Mouse (Mus musculus) CH12.LX (cell line): ENCODE results near the gene Otud1. TPM values are rescaled to one million over a fixed set of nuclear protein-coding genes. Genes with fewer than 3 reads are reported as not detected.

Experiments
- DNase-seq: peaks from one replicate; pipeline ENCODE4 v3.0.0-alpha.2; 2013; ENCODE audit errors: extremely low read depth
- H3K27ac ChIP-seq: 2 replicates; pipeline ENCODE4 v1.5.1; 2012; ENCODE audit warnings: low read depth, mild to moderate bottlenecking, control low read depth, moderate library complexity; ENCODE audit not compliant: insufficient read depth
- H3K27me3 ChIP-seq: replicated peaks from 2 replicates; pipeline ENCODE3; 2012; ENCODE audit warnings: inconsistent platforms
- H3K36me3 ChIP-seq, 2 experiments: replicated peaks in 1 of 2; 2 replicates each; pipeline versions ENCODE3 to v1.6.1; 2012; ENCODE audit warnings: inconsistent platforms in 1 of 2, low read length in 1 of 2, mild to moderate bottlenecking in 1 of 2, mixed read lengths in 1 of 2, moderate library complexity in 1 of 2; ENCODE audit not compliant: control insufficient read depth in 1 of 2, insufficient read depth in 1 of 2
- H3K4me1 ChIP-seq, 2 experiments: 2 replicates each; pipeline ENCODE4 v1.6.1; 2012; ENCODE audit warnings: inconsistent platforms in 1 of 2, moderate library complexity in 1 of 2; ENCODE audit not compliant: insufficient read depth in 2 of 2, control insufficient read depth in 1 of 2
- H3K4me2 ChIP-seq: 2 replicates; pipeline ENCODE4 v1.6.1; 2012; ENCODE audit warnings: low read depth, mild to moderate bottlenecking, control low read depth; ENCODE audit not compliant: poor library complexity, insufficient read depth, severe bottlenecking
- H3K4me3 ChIP-seq, 3 experiments: fragments of 150-350 bp in 1 of 3; sonication (generic) in 1 of 3; replicated peaks in 1 of 3; 2 replicates each; pipeline versions ENCODE3 to v1.5.1; 2011 to 2012; ENCODE audit warnings: low read depth in 2 of 3, low read length in 2 of 3, mild to moderate bottlenecking in 2 of 3, moderate library complexity in 2 of 3, control low read depth in 1 of 3, improper control_type of control experiment in 1 of 3, inconsistent platforms in 1 of 3, mixed read lengths in 1 of 3; ENCODE audit not compliant: poor library complexity in 1 of 3
- H3K79me2 ChIP-seq: replicated peaks from 2 replicates; pipeline ENCODE4 v1.6.1; 2012; ENCODE audit warnings: mild to moderate bottlenecking, moderate library complexity; ENCODE audit not compliant: control insufficient read depth, poor library complexity, insufficient read depth, severe bottlenecking; ENCODE audit errors: extremely low read depth
- H3K9ac ChIP-seq: 2 replicates; pipeline ENCODE4 v1.6.1; 2012; ENCODE audit warnings: low read depth, mild to moderate bottlenecking, control low read depth, moderate library complexity; ENCODE audit not compliant: insufficient read depth
- H3K9me3 ChIP-seq: replicated peaks from 2 replicates; pipeline ENCODE3; 2012; ENCODE audit warnings: low read length, inconsistent platforms, mixed read lengths
- BHLHE40 ChIP-seq: IDR thresholded peaks from 2 replicates; pipeline ENCODE4 v1.6.1; 2011; ENCODE audit warnings: mild to moderate bottlenecking, low read depth, low read length, improper control_type of control experiment
- CHD2 ChIP-seq: IDR thresholded peaks from 2 replicates; pipeline ENCODE4 v1.6.1; 2011; ENCODE audit warnings: low read length, improper control_type of control experiment
- CTCF ChIP-seq, 2 experiments: IDR thresholded peaks in 1 of 2; conservative IDR thresholded peaks in 1 of 2; 2 replicates each; pipeline ENCODE4 v1.5.1; 2011 to 2012; ENCODE audit warnings: low read depth in 2 of 2, low read length in 2 of 2, improper control_type of control experiment in 1 of 2, inconsistent platforms in 1 of 2, mild to moderate bottlenecking in 1 of 2, moderate library complexity in 1 of 2
- E2F4 ChIP-seq: IDR thresholded peaks from 2 replicates; pipeline ENCODE4 v1.6.1; 2011; ENCODE audit warnings: low read depth, low read length, improper control_type of control experiment; ENCODE audit not compliant: insufficient replicate concordance
- EP300 ChIP-seq: IDR thresholded peaks from 2 replicates; pipeline ENCODE4 v1.6.1; 2011; ENCODE audit warnings: low read length, improper control_type of control experiment
- ETS1 ChIP-seq: conservative IDR thresholded peaks from 2 replicates; pipeline ENCODE4 v1.6.1; 2012; ENCODE audit warnings: low read depth, mild to moderate bottlenecking, inconsistent platforms, low read length, improper control_type of control experiment, moderate library complexity
- HCFC1 ChIP-seq: IDR thresholded peaks from 2 replicates; pipeline ENCODE4 v1.6.1; 2012; ENCODE audit warnings: low read depth, mild to moderate bottlenecking, inconsistent platforms, low read length, improper control_type of control experiment
- JUN ChIP-seq: IDR thresholded peaks from 2 replicates; pipeline ENCODE4 v1.6.1; 2011; ENCODE audit warnings: low read depth, mild to moderate bottlenecking, low read length, improper control_type of control experiment, moderate library complexity; ENCODE audit not compliant: insufficient read depth
- JUND ChIP-seq: conservative IDR thresholded peaks from 2 replicates; pipeline ENCODE4 v1.6.1; 2011; ENCODE audit warnings: low read depth, low read length, improper control_type of control experiment
- MAZ ChIP-seq: IDR thresholded peaks from 2 replicates; pipeline ENCODE4 v1.6.1; 2012; ENCODE audit warnings: low read depth, mild to moderate bottlenecking, inconsistent platforms, low read length, improper control_type of control experiment, moderate library complexity
- MXI1 ChIP-seq: IDR thresholded peaks from 2 replicates; pipeline ENCODE4 v1.6.1; 2011; ENCODE audit warnings: mild to moderate bottlenecking, low read depth, low read length, improper control_type of control experiment
- MYC ChIP-seq: IDR thresholded peaks from 2 replicates; pipeline ENCODE4 v1.6.1; 2011; ENCODE audit warnings: low read depth, mild to moderate bottlenecking, improper control_type of control experiment, low read length
- POLR2A ChIP-seq: IDR thresholded peaks from 2 replicates; pipeline ENCODE4 v1.6.1; 2011; ENCODE audit warnings: low read depth, mild to moderate bottlenecking, improper control_type of control experiment, low read length
- POLR2AphosphoS2 ChIP-seq: IDR thresholded peaks from 2 replicates; pipeline ENCODE4 v1.6.1; 2011; ENCODE audit warnings: low read depth, low read length, improper control_type of control experiment
- RAD21 ChIP-seq: IDR thresholded peaks from 2 replicates; pipeline ENCODE4 v1.6.1; 2011; ENCODE audit warnings: low read depth, mild to moderate bottlenecking, low read length, improper control_type of control experiment, moderate library complexity
- RCOR1 ChIP-seq: conservative IDR thresholded peaks from 2 replicates; pipeline ENCODE4 v1.6.1; 2012; ENCODE audit warnings: low read depth, mild to moderate bottlenecking, inconsistent platforms, low read length, improper control_type of control experiment
- TBP ChIP-seq: conservative IDR thresholded peaks from 2 replicates; pipeline ENCODE4 v1.6.1; 2011; ENCODE audit warnings: low read depth, low read length, improper control_type of control experiment
- TCF12 ChIP-seq: IDR thresholded peaks from 2 replicates; pipeline ENCODE4 v1.6.1; 2014; ENCODE audit warnings: low read depth, mild to moderate bottlenecking, inconsistent platforms, low read length, improper control_type of control experiment
- UBTF ChIP-seq: IDR thresholded peaks from 2 replicates; pipeline ENCODE4 v1.6.1; 2012; ENCODE audit warnings: low read depth, mild to moderate bottlenecking, inconsistent platforms, low read length, improper control_type of control experiment, moderate library complexity
- ZKSCAN1 ChIP-seq: IDR thresholded peaks from 2 replicates; pipeline ENCODE4 v1.6.1; 2012; ENCODE audit warnings: low read depth, inconsistent platforms, low read length, improper control_type of control experiment, borderline replicate concordance
- ZMIZ1 ChIP-seq: IDR thresholded peaks from 2 replicates; pipeline ENCODE4 v1.6.1; 2012; ENCODE audit warnings: low read depth, mild to moderate bottlenecking, inconsistent platforms, low read length, improper control_type of control experiment
- ZNF384 ChIP-seq: IDR thresholded peaks from 2 replicates; pipeline ENCODE4 v1.6.1; 2012; ENCODE audit warnings: low read depth, low read length, improper control_type of control experiment, inconsistent platforms
- dilution Hi-C: fragments of 300-500 bp; cut with MboI; formaldehyde crosslinking; loops from 2 replicates; pipeline ENCODE4 v1.14.3; 2020; ENCODE audit warnings: low sequenced_read_pairs; ENCODE audit not compliant: extremely low pct_unique_long_range_greater_than_20kb, extremely low pct_ligation_motif_present
- in situ Hi-C: fragments of 300-500 bp; cut with MboI; formaldehyde crosslinking; loops from 3 replicates; pipeline ENCODE4 v1.14.3; 2019; ENCODE audit warnings: low sequenced_read_pairs, low pct_ligation_motif_present, low pct_unique_long_range_greater_than_20kb, mixed read lengths
- polyA plus RNA-seq: library from polyadenylated mRNA; unstranded; fragments of >175 nt; gene quantifications from 2 replicates; pipeline ENCODE4 v1.2.1, GENCODE M21; 2012; ENCODE audit warnings: low read depth; ENCODE audit not compliant: insufficient read length
- total RNA-seq, 2 experiments: library from RNA; depleted of rRNA; stranded (reverse); fragments of 300-350 nt in 1 of 2; fragments of >200 nt in 1 of 2; gene quantifications; 2 replicates each; pipeline ENCODE4 v1.2.3; 2012 to 2014

Gene Otud1
- total and polyA plus RNA-seq, 3 experiments = 0.13 to 1.5 (median 1.3) TPM

- dilution Hi-C loops = no loop called here
Observed at GRCm38 (mm10) chr2:19645182-19645581, 12.4 kb upstream of the Otud1 start.

DNA sequence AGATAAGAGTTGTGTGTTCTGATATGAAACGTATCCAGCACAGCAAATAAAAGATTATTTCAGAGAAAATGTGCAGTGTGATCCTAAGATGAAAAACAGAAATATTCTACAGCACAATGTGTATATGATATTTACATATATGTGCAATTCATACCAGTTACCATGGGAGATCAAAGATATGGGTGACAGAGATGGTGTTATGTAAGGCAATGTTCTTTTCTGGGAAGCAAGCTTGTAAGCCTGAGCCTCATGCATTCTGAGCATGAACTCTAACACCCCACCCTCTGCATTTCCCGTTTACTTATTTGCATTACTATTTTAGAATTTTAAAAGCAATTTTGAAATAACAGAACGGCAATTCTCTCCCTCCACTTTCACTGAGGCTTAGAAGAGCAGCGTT, 11.4 kb upstream of the Otud1 start:
- Histone ChIP-seq H3K4me1 (peaks cover 0 to 20% of the 10 kb centered on the region in 2 experiments; a peak in 2 of 4 replicates), H3K9ac (no peak overlapping the region), H3K36me3 (no peaks in the 10 kb centered on the region), H3K9me3 (no peaks in the 10 kb centered on the region), H3K27ac (no peak overlapping the region), H3K4me2 (no peak overlapping the region), H3K4me3 (no peak overlapping the region), H3K27me3 (no peaks in the 10 kb centered on the region), H3K79me2 (no peaks in the 10 kb centered on the region)
- no peak for DNase-seq
- dilution Hi-C loops (no loop called here), in situ Hi-C loops (no loop called here)
- TF ChIP-seq BHLHE40 (no peak), EP300 (no peak), UBTF (no peak), POLR2A (no peak), RCOR1 (no peak), ZMIZ1 (no peak), RAD21 (no peak), ETS1 (no peak), TBP (no peak), MAZ (no peak), CTCF (conservative IDR thresholded peaks at IDR 0.05 in 1 of 2, IDR thresholded peaks at IDR 0.05 in 1 of 2; ENCODE audit: low read depth in 2 of 2, low read length in 2 of 2) (no peak), ZKSCAN1 (no peak)

More at GRCm38 (mm10) chr2:19645182-19645581, 12.4 kb upstream of the Otud1 start:
- no peak overlapping the region for H3K27ac ChIP-seq
- H3K9me3 ChIP-seq = no peaks in the 10 kb centered on the region
- no peak overlapping the region for H3K9ac ChIP-seq
- H3K4me2 ChIP-seq = no peak overlapping the region
- no peaks in the 10 kb centered on the region for H3K36me3 ChIP-seq
- no peak overlapping the region for H3K4me3 ChIP-seq
- TF ChIP-seq CHD2 = no peak
- TF ChIP-seq TCF12 = no peak
- no peak for TF ChIP-seq MYC
- TF ChIP-seq RCOR1 = no peak
- no peak for TF ChIP-seq MXI1
- TF ChIP-seq JUN = no peak
- TF ChIP-seq E2F4 = no peak
- no peak for TF ChIP-seq ZNF384
- TF ChIP-seq JUND = no peak
- no peak for TF ChIP-seq ETS1
- no peak for TF ChIP-seq HCFC1
- TF ChIP-seq POLR2AphosphoS2 = no peak
- H3K27me3 ChIP-seq = no peaks in the 10 kb centered on the region
- H3K79me2 ChIP-seq = no peaks in the 10 kb centered on the region
- in situ Hi-C loops = no loop called here
- no peak for DNase-seq
- peaks cover 2 to 27% of the 10 kb centered on the region in 2 experiments; a peak in 2 of 4 replicates for H3K4me1 ChIP-seq
